Mouse (Mus musculus) stomach, embryonic 16.5 days (tissue): ENCODE data around the gene Tekt5. TPM values are rescaled to one million over a fixed set of nuclear protein-coding genes. Genes with fewer than 3 reads are reported as not detected.
A peak's percentile ranks its signal among the peaks of the same experiment; 100 is the strongest.

ENCODE experiments used
- ATAC-seq: fragments of 200-750 bp; cut with Nextera tagmentation; 2 replicates; pipeline ENCODE4 v1.8.0; 2017; ENCODE audit warnings: moderate number of reproducible peaks, moderate TSS enrichment; ENCODE audit not compliant: insufficient read depth, low FRiP score
- H3K27ac ChIP-seq: fragments of 300-500 bp; sonication (generic); 2 replicates; pipeline ENCODE4 v1.5.1; 2014; ENCODE audit warnings: low read length
- H3K27me3 ChIP-seq: fragments of 300-500 bp; sonication (generic); 2 replicates; pipeline ENCODE4 v1.6.1; 2014; ENCODE audit warnings: low read length, control low read depth, mixed read lengths; ENCODE audit not compliant: control insufficient read depth, insufficient read depth
- H3K36me3 ChIP-seq: fragments of 300-500 bp; sonication (generic); 2 replicates; pipeline ENCODE4 v1.6.1; 2014; ENCODE audit warnings: low read length; ENCODE audit not compliant: control insufficient read depth, insufficient read depth
- H3K4me1 ChIP-seq: fragments of 300-500 bp; sonication (generic); 2 replicates; pipeline ENCODE4 v1.6.1; 2014; ENCODE audit warnings: low read length, control low read depth, mixed read lengths; ENCODE audit not compliant: control insufficient read depth, insufficient read depth
- H3K4me2 ChIP-seq: fragments of 300-500 bp; sonication (generic); 2 replicates; pipeline ENCODE4 v1.6.1; 2014; ENCODE audit warnings: low read depth, low read length, mixed read lengths
- H3K4me3 ChIP-seq: fragments of 300-500 bp; sonication (generic); replicated peaks from 2 replicates; pipeline ENCODE4 v1.5.1; 2014; ENCODE audit warnings: mild to moderate bottlenecking, low read length
- H3K9ac ChIP-seq: fragments of 300-500 bp; sonication (generic); 2 replicates; pipeline ENCODE4 v1.6.1; 2014; ENCODE audit warnings: low read length
- H3K9me3 ChIP-seq: fragments of 300-500 bp; sonication (generic); replicated peaks from 2 replicates; pipeline ENCODE4 v1.6.1; 2016; ENCODE audit warnings: low read length, control low read depth; ENCODE audit not compliant: control insufficient read depth
- WGBS: fragments of 180-500 bp; shearing (Covaris S2); extraction: QIAGEN DNeasy Blood & Tissue Kit; methylation state at CpG from one replicate; pipeline ENCODE4 v1.1.7; 2014; 5-methylcytosine and 5-hydroxymethylcytosine counted together
- polyA plus RNA-seq: library from polyadenylated mRNA; unstranded; fragments of >200 nt; fragmentation: Nextera tagmentation; extraction: Ambion mirVana; gene quantifications from 2 replicates; pipeline ENCODE4 v1.2.1, GENCODE M21; 2015

Tekt5 gene
- 1.7 and 2.0 TPM in 2 replicates for polyA plus RNA-seq

DNA sequence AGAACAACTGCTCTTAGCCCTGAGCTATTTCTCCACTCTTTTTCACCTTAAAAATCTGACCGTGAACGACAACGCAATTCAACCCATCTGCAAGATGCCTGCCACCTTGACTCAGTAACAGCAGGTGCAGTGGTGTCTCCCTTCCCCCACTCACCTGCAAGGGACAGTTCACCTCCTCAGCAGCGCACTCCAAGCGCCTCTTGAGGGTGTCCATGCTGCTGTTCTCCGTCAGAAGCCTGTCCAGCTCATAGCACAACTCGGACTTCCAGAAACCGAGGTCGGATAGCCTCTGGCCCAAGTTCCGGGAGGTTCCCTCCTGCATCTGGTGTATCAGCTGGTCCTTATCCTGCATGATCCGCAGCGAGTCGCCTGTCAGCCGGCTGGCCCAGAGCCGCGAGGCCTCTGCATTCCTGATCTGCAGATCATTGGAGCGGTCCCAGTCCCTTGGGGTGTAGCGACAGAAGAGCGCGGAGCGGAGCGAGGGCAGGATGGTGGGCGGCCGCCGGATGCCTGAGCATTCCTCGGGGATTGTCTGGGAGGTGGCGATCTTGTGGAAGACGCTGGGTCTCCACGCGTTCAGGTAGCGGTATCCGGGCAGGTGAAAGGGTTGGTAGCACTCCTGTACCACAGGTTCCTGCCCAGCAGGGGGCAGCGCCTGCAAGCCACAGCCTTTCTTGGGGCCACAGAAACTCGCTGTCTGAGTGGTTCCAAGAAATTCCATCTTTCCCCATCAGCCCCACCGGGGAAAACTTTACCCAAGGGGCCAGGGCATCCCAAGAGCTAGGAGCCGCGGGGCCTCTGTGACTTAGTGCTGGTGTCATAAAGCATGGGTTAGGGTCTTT lies at the start of gene Tekt5:
Gene Tekt5, minus strand, starts transcription at position 792 of the 842 bp plus-strand sequence.
- Histone ChIP-seq H3K9me3 (no peaks in the 10 kb centered on the region; the same call in 1 of the 2 replicates), H3K9ac (peak within 1 kb of the TSS; percentile 51; the same call in 1 of the 2 replicates), H3K27me3 (no peaks in the 10 kb centered on the region), H3K4me3 (peak within 1 kb of the TSS; percentile 41), H3K27ac (no peak within 1 kb of the TSS), H3K36me3 (no peaks in the 10 kb centered on the region), H3K4me2 (peak within 1 kb of the TSS; percentile 61), H3K4me1 (0 out of 2 replicates have a peak, but pooled peaks cover 5% of the 10 kb centered on the region)
- ATAC-seq: peak; percentile 58; the same call in 1 of the 2 replicates
- WGBS: 8% methylated on average over 37 of the region's 37 CpGs

- no peak overlapping the region for H3K4me3 ChIP-seq
- ATAC-seq: no peak
- H3K4me1 ChIP-seq: no peaks in the 10 kb centered on the region
- no peak overlapping the region for H3K4me2 ChIP-seq
- no peak overlapping the region for H3K27ac ChIP-seq
- no peaks in the 10 kb centered on the region for H3K36me3 ChIP-seq
- H3K9me3 ChIP-seq: no peaks in the 10 kb centered on the region
- no peaks in the 10 kb centered on the region for H3K27me3 ChIP-seq
- H3K9ac ChIP-seq: no peak overlapping the region
Observed at GRCm38 (mm10) chr16:10443723-10444122, 48.4 kb upstream of the Tekt5 start.

GRCm38 (mm10) chr16:10441761-10442160 lies 46.5 kb upstream of the Tekt5 start:
- no peak for ATAC-seq
- Histone ChIP-seq H3K4me2 (no peak overlapping the region), H3K9ac (no peak overlapping the region), H3K36me3 (no peaks in the 10 kb centered on the region), H3K27ac (no peak overlapping the region), H3K27me3 (no peaks in the 10 kb centered on the region), H3K9me3 (no peaks in the 10 kb centered on the region), H3K4me3 (no peak overlapping the region), H3K4me1 (no peaks in the 10 kb centered on the region)
- 88% methylated on average over 4 of the region's 4 CpGs for WGBS

DNA sequence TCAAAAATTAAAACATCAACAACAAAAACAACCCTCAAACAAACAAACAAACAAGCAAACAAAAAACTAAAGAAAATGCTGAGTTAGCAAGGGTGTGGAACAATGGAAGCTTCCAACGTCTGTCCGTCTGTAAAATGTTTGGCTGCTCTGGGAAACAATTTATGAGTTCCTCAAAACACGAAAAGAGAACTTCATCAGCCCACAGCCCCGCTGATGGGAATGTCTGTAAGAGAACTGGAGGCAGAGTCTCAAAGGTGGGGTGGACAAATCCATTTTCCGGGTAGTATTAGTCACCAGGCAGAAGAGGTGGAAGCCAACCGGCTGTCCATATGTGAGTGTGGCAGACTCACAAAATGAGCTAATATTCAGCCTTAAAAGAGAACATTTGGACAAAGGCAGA lies 46.0 kb upstream of the Tekt5 start:
- 87% methylated on average over 6 of the region's 6 CpGs for WGBS

DNA sequence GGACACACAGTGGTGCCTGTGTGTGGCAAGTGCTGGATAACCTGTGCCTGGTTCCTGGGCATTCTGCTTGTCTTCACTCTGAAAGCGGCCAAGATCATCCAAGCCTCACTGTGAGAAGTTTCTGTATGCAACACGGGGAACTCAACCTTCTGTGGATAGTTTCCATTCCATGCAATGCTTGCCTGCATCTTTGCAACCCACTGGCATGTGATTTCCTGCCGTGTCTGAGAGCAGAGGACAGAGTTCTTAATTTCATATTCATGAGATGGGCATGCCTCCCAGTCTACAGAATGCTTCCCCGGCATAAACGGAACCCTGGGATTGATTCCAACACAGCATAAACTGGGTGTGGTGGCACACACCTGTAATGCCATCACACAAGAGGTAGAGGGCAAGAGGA lies 42.8 kb upstream of the Tekt5 start:
- Histone ChIP-seq H3K27ac (no peak overlapping the region), H3K36me3 (no peaks in the 10 kb centered on the region), H3K4me1 (no peaks in the 10 kb centered on the region), H3K9ac (no peak overlapping the region), H3K9me3 (no peaks in the 10 kb centered on the region), H3K4me2 (no peak overlapping the region), H3K27me3 (no peaks in the 10 kb centered on the region), H3K4me3 (no peak overlapping the region)
- 83% methylated on average over 5 of the region's 5 CpGs for WGBS
- ATAC-seq: no peak

More for the DNA sequence above, 46.0 kb upstream of the Tekt5 start:
- H3K36me3 ChIP-seq: no peaks in the 10 kb centered on the region
- no peak overlapping the region for H3K4me2 ChIP-seq
- H3K4me3 ChIP-seq: no peak overlapping the region
- no peaks in the 10 kb centered on the region for H3K9me3 ChIP-seq
- no peak overlapping the region for H3K9ac ChIP-seq
- H3K27ac ChIP-seq: no peak overlapping the region
- no peak for ATAC-seq
- no peaks in the 10 kb centered on the region for H3K4me1 ChIP-seq
- H3K27me3 ChIP-seq: no peaks in the 10 kb centered on the region

DNA sequence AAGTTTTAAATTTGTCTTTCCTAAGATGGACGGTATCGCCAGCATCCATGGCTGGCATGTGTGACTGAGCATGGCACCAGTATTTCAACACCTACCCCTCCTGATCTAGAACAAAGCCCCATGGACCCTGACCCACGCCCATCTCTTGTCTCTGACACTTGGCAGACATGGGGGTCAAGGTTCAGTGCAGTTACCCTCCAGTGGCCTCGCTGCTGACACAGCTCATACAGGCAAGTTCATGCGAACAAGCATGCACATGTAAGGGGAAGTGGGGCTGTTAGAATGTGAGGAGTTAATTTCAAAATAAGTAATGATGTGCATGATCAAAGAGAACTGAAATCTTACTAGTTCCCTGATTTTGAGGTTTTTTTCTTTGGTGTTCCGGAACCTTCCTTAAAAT lies 40.9 kb upstream of the Tekt5 start:
- H3K4me1 ChIP-seq: no peaks in the 10 kb centered on the region
- whole genome bisulfite sequencing: 81% methylated on average over 6 of the region's 6 CpGs
- H3K4me3 ChIP-seq: no peak overlapping the region
- H3K27me3 ChIP-seq: no peaks in the 10 kb centered on the region
- H3K9me3 ChIP-seq: no peaks in the 10 kb centered on the region
- no peak overlapping the region for H3K9ac ChIP-seq
- no peak for ATAC-seq
- H3K4me2 ChIP-seq: no peak overlapping the region
- H3K27ac ChIP-seq: no peak overlapping the region
- H3K36me3 ChIP-seq: no peaks in the 10 kb centered on the region

DNA sequence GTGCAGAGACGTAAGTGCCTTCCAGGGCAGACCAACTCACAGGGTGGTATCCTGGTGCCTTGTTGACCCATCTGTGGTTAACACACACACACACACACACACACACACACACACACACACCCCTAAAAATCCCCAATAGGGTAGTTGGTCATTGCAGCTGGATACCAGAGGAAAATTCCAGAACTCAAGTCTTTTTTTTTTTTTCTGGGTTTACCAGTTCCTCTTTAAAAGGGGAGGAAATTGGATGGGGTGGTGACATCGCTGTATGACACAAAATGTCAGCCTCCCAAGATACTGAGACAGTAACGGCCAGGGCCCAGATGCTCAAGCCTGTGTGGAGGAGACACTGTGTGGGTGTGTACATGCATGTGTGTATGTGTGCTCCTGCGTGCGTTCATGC lies 38.1 kb upstream of the Tekt5 start:
- Histone ChIP-seq H3K4me3 (no peak overlapping the region), H3K27ac (no peak overlapping the region), H3K9me3 (no peaks in the 10 kb centered on the region), H3K27me3 (no peaks in the 10 kb centered on the region), H3K4me2 (no peak overlapping the region), H3K36me3 (no peaks in the 10 kb centered on the region), H3K4me1 (no peaks in the 10 kb centered on the region), H3K9ac (no peak overlapping the region)
- ATAC-seq: no peak
- WGBS: 86% methylated on average over 5 of the region's 5 CpGs

DNA sequence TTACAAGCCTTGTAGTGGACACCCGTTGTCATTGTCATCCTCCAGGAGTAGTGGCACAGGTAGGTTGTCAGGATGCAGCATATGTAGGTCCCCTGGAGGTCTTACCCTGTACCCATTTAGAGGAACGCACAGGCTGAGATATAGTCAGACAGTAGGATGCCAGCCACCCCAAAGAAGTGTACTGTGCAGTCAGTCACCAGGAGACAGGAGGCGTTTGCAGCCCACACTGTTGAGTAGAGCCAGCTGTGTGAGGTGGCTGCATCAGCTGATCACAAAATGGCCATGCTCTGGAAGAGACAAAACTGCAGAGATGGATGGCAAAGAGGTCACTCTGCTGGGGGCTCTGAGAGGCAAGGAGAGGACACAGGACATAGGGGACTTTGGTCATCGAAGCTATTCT lies 37.1 kb upstream of the Tekt5 start:
- Histone ChIP-seq H3K4me2 (no peak overlapping the region), H3K27me3 (no peaks in the 10 kb centered on the region), H3K27ac (no peak overlapping the region), H3K9me3 (no peaks in the 10 kb centered on the region), H3K4me3 (no peak overlapping the region), H3K9ac (no peak overlapping the region), H3K4me1 (no peaks in the 10 kb centered on the region), H3K36me3 (no peaks in the 10 kb centered on the region)
- 78% methylated on average over 4 of the region's 4 CpGs for WGBS
- no peak for ATAC-seq

- no peak overlapping the region for H3K4me3 ChIP-seq
- no peaks in the 10 kb centered on the region for H3K36me3 ChIP-seq
- H3K9ac ChIP-seq: no peak overlapping the region
- no peaks in the 10 kb centered on the region for H3K4me1 ChIP-seq
- ATAC-seq: no peak
- H3K27ac ChIP-seq: no peak overlapping the region
- WGBS: 66% methylated on average over 1 of the region's 1 CpGs
- H3K4me2 ChIP-seq: no peak overlapping the region
- no peaks in the 10 kb centered on the region for H3K27me3 ChIP-seq
- no peaks in the 10 kb centered on the region for H3K9me3 ChIP-seq
Observed at GRCm38 (mm10) chr16:10431911-10432310, 36.6 kb upstream of the Tekt5 start.
